Mouse (Mus musculus) megakaryocyte progenitor cell, adult 5-6 weeks (primary cell): Measurements from ENCODE around the gene 3100002H09Rik. TPM values are rescaled to one million over a fixed set of nuclear protein-coding genes. Genes with fewer than 3 reads are reported as not detected.

Source experiments
- ATAC-seq: replicated peaks from 2 replicates; pipeline ENCODE4 v1.8.0; 2016; ENCODE audit warnings: mild to moderate bottlenecking, moderate TSS enrichment, inconsistent platforms; ENCODE audit not compliant: poor library complexity
- total RNA-seq, 2 experiments: library from RNA; stranded (forward) in 1 of 2; stranded (reverse) in 1 of 2; fragments of 157-497, 149-512 nt in 1 of 2; fragments of 200-1000 nt in 1 of 2; gene quantifications; 2 replicates each; pipeline versions ENCODE4 v1.2.3 to v1.2.4; 2015 to 2017

The 3100002H09Rik gene
- total RNA-seq, 2 experiments from 2014 or later: not detected

DNA sequence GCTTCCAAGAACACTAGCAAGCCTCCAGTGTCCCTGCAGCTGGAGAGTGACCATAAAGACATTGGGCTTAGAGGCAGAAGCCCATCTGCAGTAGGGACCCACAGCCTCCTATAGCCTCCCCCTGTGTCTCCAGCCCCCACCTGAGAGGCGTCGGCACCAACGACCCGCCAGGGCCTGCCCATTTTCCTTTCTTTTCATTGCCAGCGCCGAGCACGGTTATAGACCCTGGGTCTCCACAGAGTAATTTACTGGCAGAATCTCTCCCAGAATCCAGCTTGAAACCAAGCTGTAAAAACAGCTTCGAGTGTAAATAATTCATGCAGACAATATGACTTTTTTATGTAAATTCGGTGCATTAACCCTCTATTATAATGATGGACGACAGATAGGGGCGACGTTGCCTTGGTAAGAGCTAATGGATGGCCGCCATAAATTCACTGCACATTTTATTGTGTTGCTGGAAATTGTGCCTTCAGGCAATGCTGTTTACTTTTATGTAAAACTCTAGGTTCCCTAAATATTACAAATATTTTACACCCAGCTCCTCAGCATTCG is 4.9 kb upstream of the 3100002H09Rik start:
- ATAC-seq: no peak

GRCm38 (mm10) chr4:124614189-124614588 is 3.6 kb upstream of the 3100002H09Rik start:
- no peak for ATAC-seq

GRCm38 (mm10) chr4:124611768-124612167 is 1.2 kb upstream of the 3100002H09Rik start:
- no peak for ATAC-seq

- ATAC-seq: no peak
These were observed 537 bp downstream of the 3100002H09Rik start for GRCm38 (mm10) chr4:124610066-124610465.

- ATAC-seq: no peak
These were observed 3.4 kb downstream of the 3100002H09Rik start for GRCm38 (mm10) chr4:124607166-124607565.

DNA sequence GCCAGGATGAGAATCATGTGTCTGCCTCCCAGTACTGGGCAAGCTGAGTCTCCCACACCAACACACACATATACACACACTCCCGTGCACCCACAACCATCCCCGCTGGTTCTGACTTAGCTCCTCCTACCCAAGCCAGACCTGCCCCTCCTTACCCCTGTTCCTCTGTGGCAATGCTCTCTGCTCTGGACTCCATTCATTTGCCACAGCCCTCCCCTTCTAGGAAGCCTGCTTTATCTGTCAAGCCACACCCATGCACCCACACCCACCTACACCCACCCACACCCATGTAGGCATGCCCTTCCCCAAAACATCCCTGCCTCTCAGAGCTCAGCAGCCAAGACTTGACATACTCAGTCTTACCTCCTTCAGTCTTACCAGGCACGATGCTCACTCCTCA is 4.4 kb downstream of the 3100002H09Rik start:
- ATAC-seq: peak; percentile 86

DNA sequence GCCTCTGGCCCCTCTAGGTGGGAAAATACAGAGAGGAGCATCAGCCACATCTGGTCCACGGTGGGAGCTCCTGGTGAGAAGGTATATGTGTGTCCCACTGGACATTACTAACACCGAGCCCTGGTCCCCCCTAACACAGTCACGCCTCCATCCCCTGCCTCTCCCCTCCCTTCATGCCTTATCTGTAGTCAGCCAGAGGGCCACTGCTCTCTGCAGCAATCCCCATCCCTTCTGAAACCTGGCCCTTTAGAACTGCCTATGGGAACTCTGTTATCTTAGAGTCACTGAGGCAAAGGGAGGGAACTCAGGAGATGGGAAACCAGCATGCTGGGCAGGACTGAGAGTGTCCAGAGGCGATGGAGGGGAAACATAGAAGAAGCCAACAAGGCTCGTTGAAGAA is 5.3 kb downstream of the 3100002H09Rik start:
- ATAC-seq: 0 out of 2 replicates have a peak, but pooled peaks have one; percentile 19

GRCm38 (mm10) chr4:124603712-124604111 is 6.9 kb downstream of the 3100002H09Rik start:
- ATAC-seq: no peak

DNA sequence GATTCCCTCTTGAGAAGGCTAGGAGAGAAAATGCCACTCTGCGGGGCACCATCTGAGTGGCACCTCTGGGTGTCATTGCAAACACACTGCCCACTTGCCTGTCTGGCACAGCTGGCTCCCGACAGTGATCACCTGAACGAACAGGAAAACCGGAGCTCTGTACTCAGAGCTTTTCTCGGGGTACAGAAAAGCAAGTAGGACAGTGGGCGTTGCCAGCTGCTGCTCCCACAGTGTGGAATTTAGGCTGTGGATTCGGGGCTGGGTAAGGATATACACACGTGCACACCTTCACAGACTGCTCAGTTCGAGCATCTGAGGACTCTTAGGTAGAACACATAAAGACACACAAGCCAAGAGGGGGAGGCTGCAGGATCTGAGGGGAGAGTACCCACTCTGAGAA is 14.7 kb downstream of the 3100002H09Rik start:
- ATAC-seq: no peak

- peak; percentile 77 for ATAC-seq
These were observed 15.7 kb downstream of the 3100002H09Rik start for GRCm38 (mm10) chr4:124594933-124595332.

DNA sequence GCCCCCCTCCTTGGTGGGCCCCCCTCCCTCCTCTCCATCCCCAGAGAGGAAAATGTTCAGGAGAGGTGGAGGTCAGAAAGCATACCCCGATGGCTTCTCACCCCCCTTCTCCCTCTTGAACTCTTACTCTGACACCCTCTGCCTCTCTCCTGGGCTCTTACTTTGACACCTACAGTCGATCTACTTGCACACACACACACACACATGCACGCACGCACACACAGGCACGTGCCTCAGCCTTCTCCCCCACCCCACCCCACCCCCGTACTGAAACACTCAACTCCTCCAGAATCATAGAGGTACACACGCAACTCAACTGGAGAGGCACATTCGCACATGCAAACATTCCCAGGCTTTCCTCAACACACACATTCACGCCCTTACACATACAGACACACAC is 16.9 kb downstream of the 3100002H09Rik start:
- ATAC-seq: no peak

DNA sequence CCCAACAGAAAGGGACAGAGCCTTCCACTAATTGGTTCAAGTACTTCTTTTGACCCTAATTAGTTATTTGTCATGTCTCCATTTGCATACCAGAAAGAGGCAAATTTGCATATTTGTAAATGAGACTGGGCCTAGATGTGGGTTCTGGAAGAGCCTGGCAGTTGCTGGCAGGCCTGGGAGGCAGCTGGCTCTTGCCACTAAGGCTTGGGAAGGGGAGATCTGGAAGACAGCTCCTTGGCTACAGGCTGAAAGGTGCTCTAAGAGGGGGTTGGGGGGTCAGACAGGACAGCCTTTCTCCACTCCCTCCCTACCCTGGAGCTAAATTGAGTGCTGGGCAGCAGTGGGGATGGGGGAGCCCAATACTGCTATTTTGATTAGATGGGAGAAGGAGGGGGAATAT is 17.4 kb downstream of the 3100002H09Rik start:
- no peak for ATAC-seq

DNA sequence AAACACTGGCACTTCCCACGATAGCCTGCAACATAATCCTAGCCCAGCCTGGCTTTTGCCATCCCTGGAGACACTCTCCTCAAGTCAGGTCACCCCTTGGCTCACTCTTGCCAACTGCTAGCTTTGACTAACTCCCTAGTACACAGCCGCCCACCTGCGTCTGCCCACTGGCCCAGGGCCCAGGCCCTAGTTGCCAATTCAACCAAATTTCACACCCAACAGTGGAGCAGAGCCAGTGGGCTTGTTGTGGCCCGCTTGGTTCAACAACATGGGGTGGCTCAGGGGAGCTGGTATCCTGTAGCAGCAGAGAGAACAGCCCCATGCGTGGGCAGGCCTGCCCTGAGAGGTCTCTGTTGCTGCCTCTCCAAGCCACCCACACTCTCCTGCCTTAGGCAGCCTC is 18.4 kb downstream of the 3100002H09Rik start:
- ATAC-seq: no peak

DNA sequence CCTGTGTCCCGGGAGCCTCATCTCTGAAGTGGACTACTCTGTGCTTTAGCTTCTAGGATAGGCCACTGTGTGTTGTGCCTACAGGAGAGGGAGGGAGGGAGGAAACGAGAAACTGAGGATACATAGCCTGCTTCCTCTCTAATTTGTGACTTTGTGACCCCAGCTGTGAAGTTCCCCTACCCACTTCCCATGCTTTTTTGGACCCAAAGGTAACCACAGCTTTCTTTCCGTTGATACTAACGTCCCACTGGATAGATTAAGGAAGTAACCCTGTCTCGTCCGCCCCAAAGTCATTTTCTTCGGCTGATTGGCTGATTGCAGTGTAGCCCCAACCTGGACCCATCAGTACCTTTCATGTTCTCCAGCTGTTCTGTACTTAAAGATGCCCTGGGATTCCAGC is 29.9 kb downstream of the 3100002H09Rik start:
- ATAC-seq: peak; percentile 62

DNA sequence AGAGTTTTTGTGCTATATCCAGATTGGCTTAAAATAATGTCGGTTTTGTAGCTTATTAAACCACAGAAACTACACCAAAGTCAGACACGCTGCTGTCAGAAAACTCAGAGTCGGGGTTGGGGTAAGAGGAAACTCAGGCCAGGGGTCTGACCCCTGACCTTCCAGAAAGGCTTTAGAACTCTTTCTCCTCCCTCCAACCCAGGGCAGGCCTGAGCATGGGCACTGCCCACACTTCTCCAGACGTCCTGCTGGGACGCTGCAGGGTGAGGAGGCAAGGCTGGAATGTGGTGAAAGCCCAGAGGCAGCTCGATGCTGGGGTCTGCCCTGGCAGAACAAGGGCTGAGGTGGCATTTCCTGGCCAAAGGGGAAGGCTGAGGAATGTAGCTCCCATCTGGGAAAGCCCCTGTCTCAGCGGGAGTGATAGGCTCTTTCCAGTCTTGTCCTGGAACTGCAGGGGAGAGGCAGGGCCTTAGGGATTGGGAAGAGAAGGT is 34.6 kb downstream of the 3100002H09Rik start:
- ATAC-seq: no peak

- ATAC-seq: no peak
These were observed 35.2 kb downstream of the 3100002H09Rik start for GRCm38 (mm10) chr4:124575269-124575954.

GRCm38 (mm10) chr4:124573586-124573985 is 37.0 kb downstream of the 3100002H09Rik start:
- ATAC-seq: no peak

GRCm38 (mm10) chr4:124570977-124571376 is 39.6 kb downstream of the 3100002H09Rik start:
- ATAC-seq: no peak

- ATAC-seq: no peak
These were observed 40.9 kb downstream of the 3100002H09Rik start for GRCm38 (mm10) chr4:124569661-124570060.

GRCm38 (mm10) chr4:124563371-124563770 is 47.2 kb downstream of the 3100002H09Rik start:
- peak; percentile 80 for ATAC-seq

GRCm38 (mm10) chr4:124562721-124563120 is 47.9 kb downstream of the 3100002H09Rik start:
- no peak for ATAC-seq
